Mouse (Mus musculus) embryonic facial prominence, embryonic 15.5 days (tissue): ENCODE measurements around the gene Cyb5r3. TPM values are rescaled to one million over a fixed set of nuclear protein-coding genes. Genes with fewer than 3 reads are reported as not detected.

ENCODE experiments used
- ATAC-seq: fragments of 200-750 bp; cut with Nextera tagmentation; 2 replicates; pipeline ENCODE4 v1.8.0; 2017; ENCODE audit warnings: low read depth, moderate TSS enrichment; ENCODE audit not compliant: insufficient number of reproducible peaks, low FRiP score, low TSS enrichment
- H3K27ac ChIP-seq: fragments of 300-500 bp; sonication (generic); replicated peaks from 2 replicates; pipeline ENCODE4 v1.5.1; 2015; ENCODE audit warnings: mild to moderate bottlenecking, inconsistent platforms
- H3K27me3 ChIP-seq: fragments of 300-500 bp; sonication (generic); 2 replicates; pipeline ENCODE4 v1.6.1; 2015; ENCODE audit warnings: inconsistent platforms
- H3K36me3 ChIP-seq: fragments of 300-500 bp; sonication (generic); 2 replicates; pipeline ENCODE4 v1.6.1; 2015; ENCODE audit warnings: mild to moderate bottlenecking, inconsistent platforms
- H3K4me1 ChIP-seq: fragments of 300-500 bp; sonication (generic); 2 replicates; pipeline ENCODE4 v1.6.1; 2015; ENCODE audit warnings: inconsistent platforms
- H3K4me2 ChIP-seq: fragments of 300-500 bp; sonication (generic); replicated peaks from 2 replicates; pipeline ENCODE4 v1.6.1; 2015; ENCODE audit warnings: mild to moderate bottlenecking, inconsistent platforms
- H3K4me3 ChIP-seq: fragments of 300-500 bp; sonication (generic); replicated peaks from 2 replicates; pipeline ENCODE4 v1.5.1; 2015; ENCODE audit warnings: mild to moderate bottlenecking, inconsistent platforms
- H3K9ac ChIP-seq: fragments of 300-500 bp; sonication (generic); 2 replicates; pipeline ENCODE4 v1.6.1; 2015; ENCODE audit warnings: inconsistent platforms
- H3K9me3 ChIP-seq: fragments of 300-500 bp; sonication (generic); replicated peaks from 2 replicates; pipeline ENCODE4 v1.6.1; 2016; ENCODE audit warnings: inconsistent platforms
- WGBS: fragments of 180-500 bp; shearing (Covaris S2); methylation state at CpG from one replicate; pipeline ENCODE4 v1.1.7; 2015; 5-methylcytosine and 5-hydroxymethylcytosine counted together
- polyA plus RNA-seq: library from polyadenylated mRNA; unstranded; fragments of >200 nt; fragmentation: Nextera tagmentation; extraction: Ambion mirVana; gene quantifications from 2 replicates; pipeline ENCODE4 v1.2.1, GENCODE M21; 2015

Gene Cyb5r3
- polyA plus RNA-seq, 1 experiment from 2014 or later, result 185 TPM

DNA sequence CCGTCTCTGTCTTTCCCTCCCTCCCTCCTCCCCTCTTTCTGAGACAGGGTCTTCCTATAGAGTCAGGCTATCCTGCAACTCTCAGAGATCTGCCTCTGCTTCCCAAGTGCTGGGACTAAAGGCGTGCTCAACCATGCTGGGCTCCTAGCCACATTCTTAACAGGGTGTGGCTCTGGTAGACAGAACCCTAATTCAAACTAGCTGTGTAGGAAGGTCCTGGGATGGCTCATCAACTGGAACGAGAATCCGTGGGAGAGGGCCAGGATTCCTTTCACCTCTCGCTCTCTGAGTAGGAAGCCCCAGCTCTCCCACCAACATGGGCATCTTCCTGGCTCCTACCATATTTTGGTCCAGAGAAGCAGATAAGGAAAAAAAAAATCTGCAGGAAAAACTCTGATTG lies 10.0 kb upstream of the Cyb5r3 start:
- 41% methylated on average over 5 of the region's 5 CpGs for WGBS
- Histone ChIP-seq H3K27ac (peak overlapping the region; percentile 63), H3K9ac (no peak overlapping the region), H3K4me3 (no peak overlapping the region), H3K4me2 (no peak overlapping the region), H3K27me3 (no peaks in the 10 kb centered on the region), H3K36me3 (no peaks in the 10 kb centered on the region), H3K4me1 (0 out of 2 replicates have a peak, but pooled peaks cover 10% of the 10 kb centered on the region), H3K9me3 (no peaks in the 10 kb centered on the region)
- no peak for ATAC-seq

DNA sequence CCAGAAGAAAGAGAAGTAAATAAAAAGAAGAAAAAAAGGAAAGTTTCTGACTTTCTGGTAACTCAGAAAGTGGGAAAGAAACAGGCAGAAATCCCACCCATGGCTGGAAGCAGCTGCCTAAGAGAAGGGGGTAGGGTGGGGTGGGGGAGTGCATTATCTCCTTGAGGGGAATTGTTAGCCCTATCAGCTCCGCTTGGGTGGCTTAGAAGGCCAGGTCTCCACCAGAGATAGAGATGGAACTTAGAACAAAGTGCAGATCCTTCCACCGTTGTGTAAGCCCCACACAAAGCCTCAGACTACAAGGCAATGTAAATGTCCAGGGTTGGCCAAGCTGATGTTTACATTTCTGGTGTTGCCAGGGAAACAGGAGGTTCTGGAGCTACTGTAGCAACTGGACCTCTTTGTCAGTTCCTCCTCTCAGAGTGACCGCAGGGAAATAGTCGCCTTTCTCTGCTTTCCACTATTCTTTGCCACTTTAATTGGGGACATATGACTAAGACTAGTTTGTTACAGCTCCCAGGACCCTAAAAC lies 9.5 kb upstream of the Cyb5r3 start:
- H3K9me3 ChIP-seq, result no peaks in the 10 kb centered on the region
- 61% methylated on average over 4 of the region's 4 CpGs for WGBS
- H3K27ac ChIP-seq, result peak overlapping the region; percentile 63
- no peak overlapping the region for H3K4me3 ChIP-seq
- no peak overlapping the region for H3K9ac ChIP-seq
- ATAC-seq, result no peak
- H3K4me2 ChIP-seq, result no peak overlapping the region
- H3K36me3 ChIP-seq, result no peaks in the 10 kb centered on the region
- H3K4me1 ChIP-seq, result 0 out of 2 replicates have a peak, but pooled peaks cover 10% of the 10 kb centered on the region
- H3K27me3 ChIP-seq, result no peaks in the 10 kb centered on the region

DNA sequence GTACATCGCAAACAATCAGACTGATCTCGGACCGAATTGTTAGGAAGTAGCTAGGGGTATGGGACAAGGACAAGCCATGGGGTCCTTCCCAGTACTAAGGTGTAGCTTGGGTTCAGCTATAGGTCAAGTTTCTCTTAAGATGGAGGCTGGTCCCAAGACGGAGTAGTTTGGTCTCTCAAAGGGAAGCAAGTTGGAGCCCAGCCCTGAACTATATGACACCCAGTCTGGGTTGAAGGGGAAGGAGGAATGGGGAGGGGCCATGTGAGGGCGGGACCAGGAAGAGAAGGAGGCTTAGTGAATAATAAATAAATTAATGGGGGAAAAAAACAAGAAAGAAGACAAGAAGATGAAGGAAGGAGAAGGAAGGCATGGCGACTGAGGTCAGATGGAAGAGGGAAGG lies 7.6 kb upstream of the Cyb5r3 start:
- Histone ChIP-seq H3K9me3 (no peaks in the 10 kb centered on the region), H3K36me3 (no peaks in the 10 kb centered on the region), H3K9ac (no peak overlapping the region), H3K27ac (no peak overlapping the region), H3K27me3 (no peaks in the 10 kb centered on the region), H3K4me2 (no peak overlapping the region), H3K4me1 (0 out of 2 replicates have a peak, but pooled peaks cover 10% of the 10 kb centered on the region), H3K4me3 (no peak overlapping the region)
- ATAC-seq, result no peak
- WGBS, result 83% methylated on average over 6 of the region's 6 CpGs

DNA sequence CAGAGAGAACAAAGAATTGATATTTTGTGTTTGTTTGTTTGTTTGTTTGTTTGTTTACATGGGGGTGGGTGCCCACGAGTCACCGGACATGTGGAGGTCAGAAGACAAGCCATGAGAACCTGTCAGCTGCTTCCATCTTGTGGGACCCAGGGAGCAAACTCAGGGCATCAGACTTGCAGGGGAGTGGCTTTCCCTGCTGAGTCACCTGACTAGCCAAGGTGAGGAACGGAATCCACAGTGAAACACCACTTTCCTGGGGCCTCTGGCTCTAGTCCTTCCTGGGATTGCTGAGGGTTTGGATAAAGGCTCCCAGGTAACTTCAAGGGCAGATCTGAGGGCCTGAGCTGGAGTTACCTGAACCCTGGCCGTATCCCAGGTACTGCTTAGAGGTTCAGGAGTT lies 4.3 kb upstream of the Cyb5r3 start:
- Histone ChIP-seq H3K27me3 (no peaks in the 10 kb centered on the region), H3K4me3 (no peak overlapping the region), H3K9ac (no peak overlapping the region), H3K4me2 (no peak overlapping the region), H3K4me1 (peaks cover 12% of the 10 kb centered on the region), H3K36me3 (no peaks in the 10 kb centered on the region), H3K9me3 (no peaks in the 10 kb centered on the region), H3K27ac (no peak overlapping the region)
- 86% methylated on average over 4 of the region's 4 CpGs for WGBS
- ATAC-seq, result no peak

DNA sequence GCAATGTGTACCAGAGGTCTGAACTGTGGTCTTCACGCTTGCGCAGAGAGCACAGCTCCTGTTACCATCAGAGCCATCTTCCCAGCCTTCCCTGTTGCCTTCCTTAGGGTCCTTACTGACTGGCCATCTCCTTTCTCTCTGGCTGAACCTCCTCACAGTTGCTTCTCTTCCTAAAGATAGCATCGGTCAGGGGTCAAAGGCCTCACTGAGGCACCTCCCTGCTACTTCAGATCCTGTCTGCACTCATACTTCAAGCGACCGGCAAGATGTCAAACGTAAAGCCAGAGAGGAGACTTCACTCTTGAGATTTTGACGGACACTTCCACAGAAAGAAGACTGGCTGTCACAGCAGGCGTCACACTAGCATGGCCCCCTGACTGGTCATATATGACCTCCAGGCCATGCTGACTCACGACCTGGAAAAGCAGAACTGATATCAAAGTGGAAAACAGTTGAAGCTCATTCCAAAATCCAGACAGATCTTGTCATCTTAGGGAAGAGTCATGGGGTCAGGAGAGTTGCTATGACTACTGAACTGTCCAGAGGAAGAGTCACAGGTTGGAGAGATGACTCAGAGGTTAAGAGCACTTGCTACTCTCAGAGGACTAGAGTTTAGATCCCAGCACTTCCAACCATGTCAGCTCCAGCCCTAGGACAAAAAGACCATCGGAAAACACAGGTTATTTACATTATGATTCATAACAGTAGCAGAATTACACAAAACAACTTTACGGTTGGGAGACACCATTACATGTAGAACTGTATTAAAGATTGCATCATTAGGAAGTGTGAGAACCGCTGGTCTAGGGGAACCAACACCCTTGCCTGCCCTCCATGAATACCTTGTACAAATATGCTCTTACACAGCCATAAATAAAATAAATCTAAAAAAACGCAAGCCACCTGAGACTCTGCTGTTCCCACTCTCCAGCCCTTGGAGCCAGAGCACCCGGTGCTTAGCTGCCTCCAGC lies 1.8 kb upstream of the Cyb5r3 start:
- 89% methylated on average over 14 of the region's 14 CpGs for WGBS
- H3K27me3 ChIP-seq, result no peaks in the 10 kb centered on the region
- peaks cover 36% of the 10 kb centered on the region for H3K4me1 ChIP-seq
- no peaks in the 10 kb centered on the region for H3K9me3 ChIP-seq
- no peaks in the 10 kb centered on the region for H3K36me3 ChIP-seq
- no peak overlapping the region for H3K4me3 ChIP-seq
- no peak overlapping the region for H3K9ac ChIP-seq
- H3K27ac ChIP-seq, result no peak overlapping the region
- no peak for ATAC-seq
- H3K4me2 ChIP-seq, result no peak overlapping the region

DNA sequence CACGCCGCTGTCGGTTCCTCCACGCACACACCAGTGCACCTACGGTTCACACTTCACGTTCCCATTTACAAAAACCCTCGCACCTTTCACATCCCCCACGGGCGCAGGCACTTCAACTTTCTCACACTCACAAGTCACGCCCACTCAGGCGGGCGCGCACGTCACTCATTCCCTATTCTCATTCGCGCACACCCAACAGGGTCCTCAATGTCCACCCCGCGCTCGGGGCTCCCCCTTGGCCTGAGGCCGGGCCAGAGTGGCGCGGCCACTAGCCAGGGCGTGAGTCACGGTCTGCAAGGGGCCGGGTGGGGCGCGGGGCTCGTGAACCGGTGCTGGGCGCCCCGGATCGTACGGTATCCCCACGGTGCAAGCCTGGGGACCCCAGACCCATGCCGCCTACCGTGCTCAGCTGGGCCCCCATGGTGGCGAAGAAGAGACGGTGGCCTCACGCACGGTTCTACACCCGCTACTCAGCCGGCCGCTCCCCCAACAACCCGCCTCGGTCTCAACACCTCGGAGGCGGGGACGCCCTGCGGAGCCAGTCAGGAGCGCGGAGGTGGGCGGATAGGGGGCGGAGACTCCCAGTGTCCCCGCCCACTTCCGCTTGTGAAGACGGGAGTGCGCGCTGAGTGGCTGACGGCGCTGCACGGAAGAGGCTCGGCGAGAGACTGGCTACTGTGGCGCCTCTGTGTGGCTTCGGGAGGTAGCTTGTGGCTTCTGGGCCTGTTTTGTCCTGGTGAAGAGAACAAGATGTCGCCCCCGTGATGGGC lies 495 bp downstream of the Cyb5r3 start:
- peak overlapping the region; percentile 89 for H3K4me2 ChIP-seq
- no peaks in the 10 kb centered on the region for H3K36me3 ChIP-seq
- peak; percentile 96 for ATAC-seq
- H3K4me3 ChIP-seq, result peak overlapping the region; percentile 96
- under 1% methylated on average over 67 of the region's 67 CpGs for WGBS
- peaks cover 59% of the 10 kb centered on the region for H3K4me1 ChIP-seq
- peak overlapping the region; percentile 91 for H3K27ac ChIP-seq
- H3K9me3 ChIP-seq, result no peaks in the 10 kb centered on the region
- peak overlapping the region; percentile 86 for H3K9ac ChIP-seq
- no peaks in the 10 kb centered on the region for H3K27me3 ChIP-seq

DNA sequence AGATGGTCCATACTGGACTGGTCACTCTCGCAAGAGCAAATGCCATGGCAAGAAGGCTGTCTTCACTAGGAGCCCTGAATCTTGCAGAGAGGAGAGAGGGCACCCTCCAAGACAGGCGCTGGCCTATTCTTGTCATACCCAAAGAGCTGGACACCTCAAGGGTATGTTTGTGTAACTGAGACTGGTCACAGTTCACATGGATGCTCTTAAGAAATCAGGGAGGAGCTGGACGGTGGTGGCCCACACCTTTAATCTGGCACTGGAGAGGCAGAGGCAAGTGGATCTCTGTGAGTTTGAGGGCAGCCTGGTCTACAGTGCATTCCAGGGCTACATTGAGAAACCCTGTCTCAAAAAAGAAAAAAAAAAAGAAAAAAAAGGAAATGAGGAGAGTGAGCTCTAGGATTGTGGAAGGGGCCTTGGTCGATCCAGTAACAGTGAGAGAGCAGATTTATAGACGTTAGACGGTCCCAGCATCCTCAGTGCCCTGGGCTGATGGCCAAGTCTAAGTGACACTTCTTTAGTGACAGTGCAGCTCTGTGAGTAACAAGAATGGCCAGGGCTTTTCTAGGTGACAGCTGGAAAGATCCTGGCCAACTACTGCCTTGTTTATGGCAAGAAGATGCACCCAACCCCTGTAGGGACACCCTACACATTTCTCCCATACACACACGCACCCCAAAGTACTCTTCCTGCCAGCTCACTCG lies 1.3 kb downstream of the Cyb5r3 start:
- peak overlapping the region; percentile 89 for H3K4me2 ChIP-seq
- peaks cover 67% of the 10 kb centered on the region for H3K4me1 ChIP-seq
- peak overlapping the region; percentile 86 for H3K9ac ChIP-seq
- no peaks in the 10 kb centered on the region for H3K9me3 ChIP-seq
- no peak for ATAC-seq
- no peaks in the 10 kb centered on the region for H3K36me3 ChIP-seq
- 52% methylated on average over 8 of the region's 8 CpGs for WGBS
- H3K27ac ChIP-seq, result peak overlapping the region; percentile 91
- H3K4me3 ChIP-seq, result peak overlapping the region; percentile 96
- H3K27me3 ChIP-seq, result no peaks in the 10 kb centered on the region

DNA sequence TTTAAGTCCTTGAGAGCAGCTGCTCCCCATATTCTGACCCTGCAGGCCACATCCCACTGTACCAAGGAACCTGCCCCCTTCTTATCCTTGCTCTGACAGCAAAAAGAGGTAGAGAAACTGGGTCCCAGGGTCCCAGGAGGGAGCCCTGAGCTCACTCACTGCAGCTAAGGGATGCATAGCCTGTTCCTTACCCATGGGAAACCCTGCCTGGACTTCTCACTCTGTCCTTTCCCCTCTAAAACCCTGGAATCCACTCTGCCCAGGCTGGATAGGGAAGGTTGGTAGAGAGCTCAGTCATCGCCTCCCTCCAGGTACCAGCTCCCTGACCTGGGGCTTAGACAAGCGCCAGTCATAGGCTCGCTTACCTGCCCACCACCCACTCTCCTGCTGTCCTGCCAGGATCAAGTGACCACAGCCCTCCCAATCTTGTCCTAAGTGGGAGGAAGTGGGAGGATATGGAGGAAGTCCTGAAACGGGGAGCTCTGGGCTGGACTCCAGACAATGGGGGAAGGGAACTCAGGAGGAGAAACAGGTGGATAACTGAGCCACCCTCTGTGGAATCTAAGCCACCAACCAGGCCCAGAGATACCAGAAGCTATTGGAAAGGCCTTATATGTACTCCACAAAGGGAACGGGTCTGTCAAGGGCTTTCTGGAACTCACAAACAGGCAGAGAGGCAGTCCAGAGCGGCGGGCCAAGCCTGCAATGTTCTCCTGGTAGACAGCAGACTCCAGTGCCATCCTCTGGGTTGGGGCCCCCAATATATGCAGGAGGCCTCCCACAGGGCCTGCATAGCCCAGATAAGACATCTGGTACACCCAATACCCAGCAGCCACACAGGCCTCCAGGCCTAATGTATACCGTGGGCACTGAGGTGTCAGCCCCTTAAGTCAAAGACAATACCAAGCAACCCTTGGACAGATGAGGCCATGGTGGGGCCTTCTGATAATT lies 2.3 kb downstream of the Cyb5r3 start:
- Histone ChIP-seq H3K36me3 (0 out of 2 replicates have a peak, but pooled peaks cover 3% of the 10 kb centered on the region), H3K9me3 (no peaks in the 10 kb centered on the region), H3K9ac (no peak overlapping the region), H3K4me3 (no peak overlapping the region), H3K27ac (peak overlapping the region; percentile 34; the same call in 1 of the 2 replicates), H3K4me1 (peaks cover 74% of the 10 kb centered on the region), H3K27me3 (no peaks in the 10 kb centered on the region), H3K4me2 (no peak overlapping the region)
- ATAC-seq, result no peak
- 88% methylated on average over 8 of the region's 8 CpGs for WGBS

DNA sequence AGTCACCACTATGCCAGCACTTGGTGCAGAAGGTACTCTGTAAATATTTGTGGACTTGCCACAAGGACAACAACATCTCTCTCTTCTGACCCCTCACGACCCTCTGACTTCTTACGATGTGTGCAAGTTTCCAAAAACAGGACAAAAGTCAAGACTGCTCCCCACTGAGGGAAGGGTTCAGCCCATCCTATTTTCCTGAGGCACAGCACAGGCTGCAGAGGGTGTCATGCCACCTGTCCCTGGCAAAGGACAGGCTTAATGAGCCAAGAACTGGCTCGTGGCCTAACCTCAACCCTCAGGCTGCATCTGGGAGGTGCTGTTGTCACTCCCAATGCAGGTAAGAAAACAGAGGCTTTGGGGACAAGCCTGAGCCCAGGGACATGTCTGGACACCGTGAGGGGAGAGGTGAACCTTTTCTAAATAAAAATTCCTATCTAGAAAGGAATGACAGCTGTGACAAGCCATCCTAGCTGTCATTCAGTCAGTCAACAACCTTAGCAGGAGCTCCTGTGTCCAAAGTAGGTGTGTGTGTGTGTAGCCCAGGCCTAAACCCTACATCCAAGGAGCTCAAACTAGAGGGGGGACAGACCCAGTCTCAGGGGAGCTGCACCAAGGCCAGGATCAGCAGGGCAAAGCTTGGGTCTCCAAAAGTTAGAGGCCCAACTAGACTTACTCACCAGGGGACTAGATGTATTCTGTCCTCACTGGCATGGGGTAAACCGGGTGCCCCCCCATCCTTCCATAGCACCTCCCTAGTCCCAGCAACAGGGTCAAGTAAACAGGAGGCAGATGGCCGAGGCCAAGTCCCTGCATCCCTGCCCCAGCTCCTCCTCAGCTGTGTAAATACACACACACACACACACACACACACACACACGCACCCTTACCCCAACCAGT lies 3.3 kb downstream of the Cyb5r3 start:
- Histone ChIP-seq H3K9ac (no peak overlapping the region), H3K27ac (0 out of 2 replicates have a peak overlapping the region, but pooled peaks have one; percentile 34), H3K4me3 (no peak overlapping the region), H3K4me1 (peaks cover 78% of the 10 kb centered on the region), H3K4me2 (no peak overlapping the region), H3K27me3 (no peaks in the 10 kb centered on the region), H3K9me3 (no peaks in the 10 kb centered on the region), H3K36me3 (0 out of 2 replicates have a peak, but pooled peaks cover 3% of the 10 kb centered on the region)
- WGBS, result 68% methylated on average over 7 of the region's 7 CpGs
- ATAC-seq, result no peak
